Mouse (Mus musculus) stomach, postnatal 0 days (tissue): Measurements from ENCODE around the gene Arl6ip5.

Source experiments
- CTCF ChIP-seq: IDR thresholded peaks from 2 replicates; pipeline ENCODE4 v1.5.1; 2016; ENCODE audit warnings: antibody characterized with exemption, low read depth, mild to moderate bottlenecking, moderate library complexity
- EP300 ChIP-seq: optimal IDR thresholded peaks from 2 replicates; pipeline ENCODE3; 2016; ENCODE audit warnings: antibody characterized with exemption

GRCm38 (mm10) chr6:97204952-97205351, 5.5 kb upstream of the Arl6ip5 start:
- TF ChIP-seq CTCF: no peak
- TF ChIP-seq EP300: no peak
